Mouse (Mus musculus): ENCODE measurements at regions not wholly inside any gene's neighbourhood (a gene's known extent, or its start where the extent isn't known, plus 50 kb on each side); places are given as distances from the start of the nearest gene placed in this dataset.

- intact Hi-C loops (cut with DNase I) = no loop called here
- Histone ChIP-seq H3K4me3 (no peak overlapping the region), H3K27ac (peak overlapping the region; percentile 81)
- DNase-seq = peak; percentile 31
- no peak for TF ChIP-seq CTCF (IDR thresholded peaks at IDR 0.05)
Observed at GRCm38 (mm10) chr6:51104336-51104735, 328.1 kb upstream of the Nfe2l3 start.

- TF ChIP-seq CTCF (IDR thresholded peaks at IDR 0.05) = no peak
- intact Hi-C loops (cut with DNase I) = no loop called here
Observed at GRCm38 (mm10) chr6:51108336-51108956, 324.0 kb upstream of the Nfe2l3 start.

GRCm38 (mm10) chr6:51110596-51110995 lies 321.9 kb upstream of the Nfe2l3 start:
- no peak for TF ChIP-seq CTCF (IDR thresholded peaks at IDR 0.05)
- intact Hi-C loops (cut with DNase I) = no loop called here

More at GRCm38 (mm10) chr6:51108336-51108956, 324.0 kb upstream of the Nfe2l3 start:
- Histone ChIP-seq H3K27ac (no peak overlapping the region), H3K4me3 (no peak overlapping the region)
- DNase-seq = no peak

GRCm38 (mm10) chr6:51114604-51115333 lies 317.7 kb upstream of the Nfe2l3 start:
- no peak for TF ChIP-seq CTCF (IDR thresholded peaks at IDR 0.05)
- H3K4me3 ChIP-seq = no peak overlapping the region
- no peak overlapping the region for H3K27ac ChIP-seq
- DNase-seq = no peak
- intact Hi-C loops (cut with DNase I) = no loop called here

More at GRCm38 (mm10) chr6:51110596-51110995, 321.9 kb upstream of the Nfe2l3 start:
- H3K27ac ChIP-seq = no peak overlapping the region
- H3K4me3 ChIP-seq = no peak overlapping the region
- no peak for DNase-seq

- intact Hi-C loops (cut with DNase I) = no loop called here
- no peak for DNase-seq
- Histone ChIP-seq H3K27ac (no peak overlapping the region), H3K4me3 (no peak overlapping the region)
- TF ChIP-seq CTCF (IDR thresholded peaks at IDR 0.05) = no peak
Observed at GRCm38 (mm10) chr6:51118833-51119535, 313.5 kb upstream of the Nfe2l3 start.

- Histone ChIP-seq H3K4me3 (no peak overlapping the region), H3K27ac (no peak overlapping the region)
- DNase-seq = peak; percentile 49
- intact Hi-C loops (cut with DNase I) = no loop called here
- TF ChIP-seq CTCF (IDR thresholded peaks at IDR 0.05) = no peak
Observed at GRCm38 (mm10) chr6:51119691-51120302, 312.7 kb upstream of the Nfe2l3 start.

- intact Hi-C loops (cut with DNase I) = no loop called here
- TF ChIP-seq CTCF (IDR thresholded peaks at IDR 0.05) = no peak
- Histone ChIP-seq H3K27ac (no peak overlapping the region), H3K4me3 (no peak overlapping the region)
- no peak for DNase-seq
Observed at GRCm38 (mm10) chr6:51122941-51123340, 309.5 kb upstream of the Nfe2l3 start.

GRCm38 (mm10) chr6:51127851-51128250 lies 304.6 kb upstream of the Nfe2l3 start:
- H3K4me3 ChIP-seq = no peak overlapping the region
- H3K27ac ChIP-seq = no peak overlapping the region
- no peak for DNase-seq
- TF ChIP-seq CTCF (IDR thresholded peaks at IDR 0.05) = no peak
- intact Hi-C loops (cut with DNase I) = loop anchor here (2.0 kb wide), 1 partner anchor 35 kb away; no protein-coding TSS in a partner anchor

- H3K4me3 ChIP-seq = peak overlapping the region; percentile 72
- TF ChIP-seq CTCF (IDR thresholded peaks at IDR 0.05) = no peak
- H3K27ac ChIP-seq = peak overlapping the region; percentile 90
- intact Hi-C loops (cut with DNase I) = no loop called here
- DNase-seq = peak; percentile 33
Observed at GRCm38 (mm10) chr6:51129096-51129495, 303.4 kb upstream of the Nfe2l3 start.

GRCm38 (mm10) chr6:51129591-51129990 lies 302.9 kb upstream of the Nfe2l3 start:
- no peak; the same call in 1 of the 2 replicates for TF ChIP-seq CTCF (IDR thresholded peaks at IDR 0.05)
- Histone ChIP-seq H3K4me3 (peak overlapping the region; percentile 72), H3K27ac (peak overlapping the region; percentile 90)
- DNase-seq = peak; percentile 63
- intact Hi-C loops (cut with DNase I) = no loop called here

GRCm38 (mm10) chr6:51144762-51145161 lies 287.7 kb upstream of the Nfe2l3 start:
- no peak for DNase-seq
- no peak for TF ChIP-seq CTCF (IDR thresholded peaks at IDR 0.05)
- intact Hi-C loops (cut with DNase I) = no loop called here
- no peak overlapping the region for H3K27ac ChIP-seq
- H3K4me3 ChIP-seq = no peak overlapping the region

GRCm38 (mm10) chr6:51145863-51146262 lies 286.6 kb upstream of the Nfe2l3 start:
- Histone ChIP-seq H3K4me3 (no peak overlapping the region), H3K27ac (no peak overlapping the region)
- no peak for TF ChIP-seq CTCF (IDR thresholded peaks at IDR 0.05)
- no peak for DNase-seq
- intact Hi-C loops (cut with DNase I) = no loop called here

GRCm38 (mm10) chr6:51148821-51149220 lies 283.6 kb upstream of the Nfe2l3 start:
- H3K27ac ChIP-seq = no peak overlapping the region
- no peak for TF ChIP-seq CTCF (IDR thresholded peaks at IDR 0.05)
- no peak overlapping the region for H3K4me3 ChIP-seq
- intact Hi-C loops (cut with DNase I) = no loop called here
- no peak for DNase-seq

All from gastrocnemius, adult 2 months (tissue).